ENCODE assay signal across 9 mouse cellular contexts in the genomic region with DNA sequence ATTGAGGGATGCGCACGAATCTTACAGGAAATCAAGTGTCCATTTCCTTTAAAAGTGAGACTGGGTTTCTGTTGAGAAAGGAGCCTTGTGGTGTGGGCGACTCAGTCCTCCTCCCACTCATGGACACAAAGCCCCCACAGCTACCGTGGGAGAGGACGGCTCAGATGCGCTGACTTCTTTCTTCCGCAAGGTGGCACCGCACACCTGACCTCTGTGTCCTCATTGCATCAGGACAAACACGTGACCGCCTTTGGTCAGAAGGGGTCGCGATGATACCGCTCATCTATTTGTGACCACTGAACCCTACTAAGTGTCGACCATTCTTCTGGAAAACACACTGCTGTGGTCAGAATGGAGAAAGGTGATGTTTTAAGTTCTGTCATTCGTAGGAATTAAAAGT. TPM values are rescaled to one million over a fixed set of nuclear protein-coding genes. Genes with fewer than 3 reads are reported as not detected.
A peak's percentile ranks its signal among the peaks of the same experiment; 100 is the strongest.
DNase-seq lines count a peak whose midpoint lies in the region; ATAC-seq lines count a peak whose summit lies in the region.
"Had no signal": no experiment of that assay in that cellular context is flagged by ENCODE, and none has a peak within 500 bp of the region (broad histone marks: within the 10 kb centered on the region; RNA-seq: fewer than 3 reads in every experiment).

No protein-coding gene starts in this region.

- H3K9me3 ChIP-seq in heart, embryonic 15.5 days (replicated peaks): peaks cover 6% of the 10 kb centered on the region; the same call in 1 of the 2 replicates
- H3K9me3 ChIP-seq in hindbrain, embryonic 14.5 days (ENCODE audit: control insufficient read depth, low read length): 0 out of 2 replicates have a peak, but pooled peaks cover 4% of the 10 kb centered on the region

- H3K27ac ChIP-seq in heart, embryonic 15.5 days: no peak overlapping the region
- no peak overlapping the region for H3K27ac ChIP-seq in hindbrain, embryonic 14.5 days

- H3K9ac ChIP-seq in heart, embryonic 15.5 days: no peak overlapping the region
- H3K9ac ChIP-seq in hindbrain, embryonic 14.5 days: no peak overlapping the region

- H3K27me3 ChIP-seq in heart, embryonic 15.5 days: no peaks in the 10 kb centered on the region
- no peaks in the 10 kb centered on the region for H3K27me3 ChIP-seq in hindbrain, embryonic 14.5 days (ENCODE audit: control insufficient read depth, insufficient read depth, low read length)
- H3K27me3 ChIP-seq in splenic B cell, adult 2 months (ENCODE audit: control insufficient read depth, insufficient read depth, low read length, poor library complexity, severe bottlenecking): no peaks in the 10 kb centered on the region

- peaks cover 19% of the 10 kb centered on the region for H3K4me1 ChIP-seq in heart, embryonic 15.5 days (replicated peaks)
- H3K4me1 ChIP-seq in hindbrain, embryonic 14.5 days (replicated peaks; ENCODE audit: control insufficient read depth, insufficient read depth, low read length): no peaks in the 10 kb centered on the region

- 88% methylated on average over 15 of the region's 15 CpGs for WGBS in heart, embryonic 15.5 days
- WGBS in hindbrain, embryonic 14.5 days: 88% methylated on average over 15 of the region's 15 CpGs

- H3K36me3 ChIP-seq in heart, embryonic 15.5 days: peaks cover 14% of the 10 kb centered on the region
- peaks cover 13% of the 10 kb centered on the region for H3K36me3 ChIP-seq in hindbrain, embryonic 14.5 days (replicated peaks; ENCODE audit: control insufficient read depth, insufficient read depth)
- H3K36me3 ChIP-seq in splenic B cell, adult 2 months (ENCODE audit: control insufficient read depth, insufficient read depth, low read length, poor library complexity, severe bottlenecking): no peaks in the 10 kb centered on the region

- ATAC-seq in heart, embryonic 15.5 days (replicated peaks; ENCODE audit: insufficient number of reproducible peaks, insufficient read depth, low FRiP score, low read depth): 0 out of 2 replicates have a peak, but pooled peaks have one; percentile 34
- ATAC-seq in hindbrain, embryonic 14.5 days (ENCODE audit: low FRiP score): 0 out of 2 replicates have a peak, but pooled peaks have one; percentile 31

- no peak overlapping the region for H3K4me2 ChIP-seq in heart, embryonic 15.5 days
- H3K4me2 ChIP-seq in hindbrain, embryonic 14.5 days (replicated peaks): no peak overlapping the region

- no peak for DNase-seq in heart, postnatal 4 days
- peak; percentile 5 for DNase-seq in right cerebral cortex, postnatal 14 days
- no peak for DNase-seq in right cerebral cortex, postnatal 36 days (ENCODE audit: low spot score in 2 of 2)
- no peak for DNase-seq in hindbrain, embryonic 14.5 days (ENCODE audit: low spot score)
- peak; percentile 10 for DNase-seq in splenic B cell, adult 2 months (ENCODE audit: low read depth, low spot score)
- no peak for DNase-seq in natural killer cell, adult 2 months (ENCODE audit: low spot score in 2 of 2)

- no peak overlapping the region for H3K4me3 ChIP-seq in heart, embryonic 15.5 days
- H3K4me3 ChIP-seq in hindbrain, embryonic 14.5 days (replicated peaks; ENCODE audit: low read length): no peak overlapping the region

RNA-seq across cellular contexts. Expression of gene Ppp2r3d, which starts 1.0 kb away (rescaled TPM):
- polyA plus RNA-seq in heart, embryonic 15.5 days (2015; fragmentation: Nextera tagmentation; extraction: Ambion mirVana): 121 and 137 TPM in 2 replicates
- 100 to 1,000 TPM; 143 to 155 TPM for total RNA-seq in heart, postnatal 4 days (2021)
- 150 and 154 TPM in 2 replicates for polyA plus RNA-seq in hindbrain, embryonic 14.5 days (2014; fragmentation: Nextera tagmentation; extraction: Ambion mirVana)

RNA-seq across cellular contexts. Expression of gene Gm21836, which starts 17.9 kb away (rescaled TPM):
- not detected in 2 replicates for polyA plus RNA-seq in heart, embryonic 15.5 days (2015; fragmentation: Nextera tagmentation; extraction: Ambion mirVana)
- total RNA-seq in heart, postnatal 4 days (2021): not detected
- not detected in 2 replicates for polyA plus RNA-seq in hindbrain, embryonic 14.5 days (2014; fragmentation: Nextera tagmentation; extraction: Ambion mirVana)
- total RNA-seq: left cerebral cortex, adult 18-20 months had no signal
- polyA plus RNA-seq: cortical plate, adult 2 months had no signal

Comparison
In these comparisons a context has a peak if more than half of its experiments do, and no peak if none do; other contexts are left out.
1. DNase-seq: peak in right cerebral cortex, postnatal 14 days (single experiment) and splenic B cell, adult 2 months (single experiment); none in heart, postnatal 4 days (single experiment), right cerebral cortex, postnatal 36 days (0 of 2), hindbrain, embryonic 14.5 days (single experiment) and natural killer cell, adult 2 months (0 of 2).